Mouse (Mus musculus): Measurements from ENCODE around the gene Pik3r6.

Gene Pik3r6

DNA sequence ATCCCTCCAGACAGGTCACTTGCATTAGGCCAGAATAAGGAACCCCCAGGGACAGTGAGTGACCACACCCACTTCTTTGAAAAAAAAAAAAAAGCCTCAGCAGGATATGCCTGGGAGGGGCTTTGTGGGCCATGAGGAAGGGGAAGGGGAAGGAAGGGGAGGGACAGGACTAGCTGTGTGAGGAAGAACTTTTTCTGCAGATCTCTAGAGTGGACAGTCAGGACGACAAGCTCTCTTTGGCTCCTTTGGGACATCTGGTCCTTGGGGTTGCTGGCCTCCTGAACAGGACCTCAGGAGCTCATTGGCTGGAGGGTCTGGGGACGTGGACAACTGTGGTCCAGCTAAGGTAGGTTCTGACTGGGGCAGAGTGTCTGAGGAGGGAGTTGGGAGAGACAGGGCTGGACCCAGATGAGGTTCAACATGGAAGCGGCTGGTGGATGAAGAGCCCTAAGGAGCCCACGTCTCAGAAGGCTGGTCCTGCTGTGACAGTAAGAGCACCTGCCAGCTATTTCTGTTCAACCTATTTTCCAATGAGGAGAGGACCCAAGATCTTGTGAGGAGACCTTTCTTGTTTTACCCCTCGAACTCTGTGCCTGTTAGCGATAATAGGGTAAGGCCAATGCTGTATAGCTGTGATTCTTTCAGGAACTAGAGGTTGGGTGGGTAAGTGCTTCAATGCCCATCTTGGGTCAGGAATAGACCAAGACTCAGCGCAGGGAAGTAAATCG, at the start of gene Pik3r6:
Gene Pik3r6 (plus strand): TSS at position 118 of the 728 bp plus-strand sequence.
- no peak for DNase-seq (ENCODE audit: low spot score)

- DNase-seq (ENCODE audit: low spot score), result no peak
Measured at GRCm38 (mm10) chr11:68453301-68453700, 49.5 kb upstream of the Pik3r6 start.

GRCm38 (mm10) chr11:68458086-68458485, 44.7 kb upstream of the Pik3r6 start:
- no peak for DNase-seq (ENCODE audit: low spot score)

- no peak for DNase-seq (ENCODE audit: low spot score)
Measured at GRCm38 (mm10) chr11:68459021-68459420, 43.8 kb upstream of the Pik3r6 start.

DNA sequence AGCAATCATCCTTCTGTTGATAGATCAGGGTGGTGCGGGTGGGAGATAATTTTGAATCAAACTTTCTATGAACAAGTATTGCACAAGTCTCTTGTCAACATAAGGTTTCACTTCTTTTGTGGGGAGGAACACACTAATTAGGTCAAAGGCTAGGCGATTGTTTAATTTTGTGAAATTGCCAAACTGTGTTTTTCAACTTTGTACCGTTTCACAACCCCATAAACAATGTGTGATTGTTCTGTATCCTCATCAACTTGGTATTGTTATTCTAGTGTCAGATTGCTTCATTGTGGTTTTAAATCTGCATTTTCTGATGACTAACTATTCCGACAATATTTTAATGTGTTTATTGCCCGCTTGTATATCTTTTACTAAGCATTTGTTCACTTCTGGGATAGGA, 43.3 kb upstream of the Pik3r6 start:
- DNase-seq (ENCODE audit: low spot score), result no peak

- no peak for DNase-seq (ENCODE audit: low spot score)
Measured at GRCm38 (mm10) chr11:68462716-68463115, 40.1 kb upstream of the Pik3r6 start.

DNA sequence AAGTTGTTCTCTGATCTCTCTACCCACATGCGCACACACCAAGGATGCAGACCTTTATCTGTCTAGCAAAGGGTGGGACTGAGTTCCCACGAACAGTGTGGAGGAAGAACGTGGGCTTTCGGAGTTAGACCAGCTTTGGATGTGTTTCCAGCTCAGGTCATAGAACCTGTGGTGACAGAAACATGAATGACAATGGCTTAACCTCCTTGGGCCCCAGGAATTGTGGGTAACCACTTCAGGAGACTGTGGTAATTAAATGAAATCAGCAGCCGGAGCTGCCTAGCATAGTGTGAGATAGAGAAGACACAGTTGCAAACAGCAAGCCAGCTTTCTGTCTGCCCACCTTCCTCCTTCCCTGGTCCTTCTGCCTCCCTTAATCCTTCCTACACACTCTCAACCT, 38.6 kb upstream of the Pik3r6 start:
- DNase-seq (ENCODE audit: low spot score), result no peak

- no peak for DNase-seq (ENCODE audit: low spot score)
Measured at GRCm38 (mm10) chr11:68465090-68465489, 37.7 kb upstream of the Pik3r6 start.

DNA sequence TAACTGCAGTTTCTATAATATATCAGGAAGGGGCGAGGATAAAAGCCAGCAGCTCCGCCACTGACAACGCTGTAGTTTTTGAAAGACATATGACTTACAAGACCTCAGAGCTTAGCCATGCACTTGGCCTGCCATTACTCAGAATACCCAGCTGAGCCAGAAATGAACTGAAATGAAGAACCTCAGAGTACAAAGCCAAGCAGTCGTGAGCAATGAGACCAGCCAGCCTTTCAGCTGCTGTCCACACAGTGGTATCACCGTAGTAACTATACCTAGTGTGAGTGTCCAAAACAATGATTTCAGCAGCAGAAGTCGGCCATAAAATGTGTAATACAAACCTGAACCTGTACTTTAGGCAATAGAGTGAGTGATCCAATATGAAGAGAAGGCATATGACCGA, 35.4 kb upstream of the Pik3r6 start:
- DNase-seq (ENCODE audit: low spot score), result no peak

- DNase-seq (ENCODE audit: low spot score), result no peak
Measured at GRCm38 (mm10) chr11:68467962-68468612, 34.7 kb upstream of the Pik3r6 start.

DNA sequence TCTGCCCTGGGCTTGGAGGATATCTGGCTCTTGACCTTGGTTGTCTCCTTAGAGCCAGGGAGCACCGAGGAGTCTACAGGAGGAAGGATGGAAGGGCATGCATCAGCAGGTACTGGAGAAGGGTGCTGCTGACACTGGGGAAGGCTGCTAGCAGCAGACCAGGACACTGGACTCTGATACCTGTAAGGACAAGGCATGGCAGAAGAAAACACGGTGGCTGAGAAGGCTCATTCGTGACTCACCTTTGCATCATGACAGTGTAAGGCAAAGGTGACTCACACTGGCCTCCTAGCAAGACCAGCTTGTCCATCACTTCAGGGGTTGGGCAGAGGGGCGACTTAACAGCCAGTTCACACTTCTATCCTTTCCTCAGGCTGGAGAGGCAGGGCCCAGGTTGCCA, 33.9 kb upstream of the Pik3r6 start:
- no peak for DNase-seq (ENCODE audit: low spot score)

DNA sequence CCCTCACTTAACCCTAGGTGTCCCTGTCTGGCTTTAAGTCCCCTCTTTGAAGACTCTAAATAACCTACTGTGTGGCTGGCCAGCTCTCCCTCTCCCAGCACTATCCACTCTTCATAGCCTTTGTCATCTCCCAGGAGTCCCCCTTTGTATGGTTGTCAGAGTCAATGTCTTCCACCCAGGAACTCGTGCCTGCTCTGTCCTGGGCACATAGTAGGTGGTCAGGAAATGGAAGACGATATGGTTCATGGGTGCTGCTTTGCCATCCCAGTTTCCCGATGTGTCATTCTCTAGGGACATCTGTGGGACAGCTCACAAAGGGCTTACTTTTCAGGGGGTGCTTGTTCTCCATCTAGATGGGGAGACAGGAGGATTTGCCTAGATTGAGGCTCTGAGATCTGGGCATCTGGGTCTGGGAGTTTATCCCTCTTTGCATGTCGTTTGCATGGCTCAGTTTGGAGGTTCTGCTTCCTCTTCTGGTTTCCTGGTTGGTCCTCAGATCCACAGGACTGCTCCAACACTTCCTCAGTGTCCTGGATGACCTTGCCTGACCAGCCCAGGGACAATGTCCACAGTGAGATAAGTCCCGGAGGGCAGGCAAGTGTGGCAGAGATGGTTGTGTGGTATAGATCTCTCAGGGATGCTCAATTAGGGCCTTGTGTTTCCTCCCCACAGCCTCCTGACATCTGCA, 30.5 kb upstream of the Pik3r6 start:
- no peak for DNase-seq (ENCODE audit: low spot score)

GRCm38 (mm10) chr11:68474600-68474999, 28.2 kb upstream of the Pik3r6 start:
- no peak for DNase-seq (ENCODE audit: low spot score)

DNA sequence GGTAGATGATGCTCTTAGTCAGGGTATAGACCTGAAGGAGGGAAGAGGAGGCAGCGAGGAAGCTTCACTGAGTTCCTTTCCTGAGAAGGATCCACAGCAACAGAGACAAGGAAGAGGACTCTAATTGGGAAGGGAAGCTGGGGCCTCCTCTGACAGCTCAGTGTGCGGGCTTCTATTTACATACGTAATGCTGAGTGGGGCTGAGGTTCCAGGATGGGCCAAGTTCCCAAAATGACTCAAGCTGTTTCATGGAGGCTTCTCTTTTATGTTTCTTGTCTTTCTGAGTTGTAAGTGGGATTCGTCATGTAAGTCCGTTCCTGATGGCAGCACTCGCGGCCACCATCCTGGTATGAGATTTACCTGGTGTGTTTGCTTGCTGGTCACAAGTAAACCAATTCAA, 27.1 kb upstream of the Pik3r6 start:
- no peak for DNase-seq (ENCODE audit: low spot score)

DNA sequence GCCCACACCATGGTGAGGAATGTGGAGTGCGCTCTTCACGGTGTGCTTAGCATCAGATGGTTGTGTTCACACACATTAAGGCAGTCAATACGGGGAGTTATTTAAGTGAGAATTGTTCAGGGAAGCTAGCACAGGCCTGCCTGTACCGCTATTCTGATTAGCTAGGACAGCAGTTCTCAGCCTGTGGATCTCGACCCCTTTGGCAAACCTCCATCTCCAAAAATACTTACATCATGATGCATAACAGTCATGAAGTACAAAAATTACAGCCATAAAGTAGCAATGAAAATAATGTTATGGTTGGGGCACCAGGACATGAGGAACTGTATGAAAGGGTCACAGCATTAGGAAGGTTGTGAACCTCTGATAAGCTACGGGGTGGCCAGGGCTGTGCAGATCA, 25.2 kb upstream of the Pik3r6 start:
- DNase-seq (ENCODE audit: low spot score), result no peak

GRCm38 (mm10) chr11:68478574-68478981, 24.2 kb upstream of the Pik3r6 start:
- DNase-seq (ENCODE audit: low spot score), result no peak

DNA sequence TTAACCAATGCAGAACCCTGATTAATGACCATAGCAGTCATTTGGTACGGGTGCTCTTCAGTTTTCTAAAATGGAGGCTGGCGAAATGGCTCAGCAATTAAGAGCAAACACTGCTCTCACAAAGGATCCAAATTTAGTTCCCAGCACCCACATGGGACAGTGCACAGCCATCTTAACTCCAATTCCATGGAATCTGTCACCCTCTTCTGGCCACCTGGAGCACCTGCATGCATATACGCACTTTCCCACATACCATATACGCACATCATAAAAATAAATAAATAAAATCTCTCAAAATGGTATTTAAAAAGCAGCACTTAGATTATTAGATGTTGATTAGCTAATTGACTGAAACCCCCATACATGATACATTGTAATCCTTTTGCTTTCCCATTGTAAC, 22.2 kb upstream of the Pik3r6 start:
- no peak for DNase-seq (ENCODE audit: low spot score)

DNA sequence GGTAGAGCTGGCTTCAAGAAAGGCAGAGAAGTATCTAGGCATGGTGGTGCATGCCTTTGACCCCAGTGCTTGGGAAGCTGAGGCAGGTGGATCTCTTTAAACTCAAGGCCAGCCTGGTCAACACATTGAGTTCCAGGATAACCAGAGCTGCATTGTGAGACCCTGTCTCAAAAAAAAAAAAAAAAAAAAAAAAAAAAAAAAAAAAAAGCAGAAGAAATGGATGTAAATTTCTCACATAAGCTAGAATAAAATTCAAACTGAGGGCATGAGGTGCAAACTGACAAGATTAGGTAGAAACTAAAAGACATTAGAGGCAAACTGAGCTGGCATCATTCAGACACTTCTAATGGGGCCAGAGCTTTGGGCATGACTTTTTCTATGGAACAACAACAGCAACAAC, 20.8 kb upstream of the Pik3r6 start:
- DNase-seq (ENCODE audit: low spot score), result no peak

- no peak for DNase-seq (ENCODE audit: low spot score)
Measured at GRCm38 (mm10) chr11:68483213-68483612, 19.6 kb upstream of the Pik3r6 start.

GRCm38 (mm10) chr11:68484431-68484830, 18.4 kb upstream of the Pik3r6 start:
- DNase-seq (ENCODE audit: low spot score), result no peak

DNA sequence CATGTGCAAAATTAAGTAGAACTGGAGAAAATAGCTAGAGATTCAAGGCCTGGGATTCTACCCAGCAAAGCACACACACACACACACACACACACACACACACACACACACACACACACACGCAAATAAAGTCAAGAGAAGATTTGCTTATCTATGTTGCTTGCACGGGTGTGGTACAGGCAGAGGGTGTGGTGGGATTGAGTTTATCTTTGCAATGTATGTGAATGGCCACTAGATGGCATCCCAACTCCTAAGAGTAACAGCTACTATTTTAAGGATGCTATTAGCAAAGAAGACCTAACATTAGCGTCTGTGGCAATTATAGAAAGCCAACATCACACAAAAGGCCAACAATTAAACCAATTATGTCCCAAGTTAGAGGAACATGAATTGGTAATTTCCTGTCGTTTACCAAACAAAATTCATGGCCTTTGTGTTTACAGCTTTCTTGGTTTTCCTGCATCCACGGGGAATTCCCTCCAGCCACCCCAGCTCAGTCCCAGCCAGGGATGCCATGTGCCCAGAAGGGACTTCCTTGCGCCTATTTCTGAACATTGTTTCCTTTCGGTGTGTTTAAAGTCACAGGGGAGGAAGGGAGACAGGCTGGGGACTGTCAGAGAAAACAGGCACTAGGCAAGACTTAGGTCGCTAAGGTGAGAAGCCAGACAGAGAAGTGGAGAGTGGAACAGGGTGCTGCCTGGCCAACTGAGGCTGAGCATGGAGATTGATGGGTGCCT, 17.4 kb upstream of the Pik3r6 start:
- peak; percentile 9 for DNase-seq (ENCODE audit: low spot score)

GRCm38 (mm10) chr11:68486093-68486492, 16.7 kb upstream of the Pik3r6 start:
- no peak for DNase-seq (ENCODE audit: low spot score)

- DNase-seq (ENCODE audit: low spot score), result no peak
Measured at GRCm38 (mm10) chr11:68487720-68488119, 15.1 kb upstream of the Pik3r6 start.

Measured in yolk sac, embryonic 10.5 days (tissue).